Mouse (Mus musculus): Measurements from ENCODE around the gene Kdm2b. TPM values are rescaled to one million over a fixed set of nuclear protein-coding genes. Genes with fewer than 3 reads are reported as not detected.

Kdm2b gene
- polyA plus RNA-seq, 1 experiment from 2014 or later, result 99.5 TPM

DNA sequence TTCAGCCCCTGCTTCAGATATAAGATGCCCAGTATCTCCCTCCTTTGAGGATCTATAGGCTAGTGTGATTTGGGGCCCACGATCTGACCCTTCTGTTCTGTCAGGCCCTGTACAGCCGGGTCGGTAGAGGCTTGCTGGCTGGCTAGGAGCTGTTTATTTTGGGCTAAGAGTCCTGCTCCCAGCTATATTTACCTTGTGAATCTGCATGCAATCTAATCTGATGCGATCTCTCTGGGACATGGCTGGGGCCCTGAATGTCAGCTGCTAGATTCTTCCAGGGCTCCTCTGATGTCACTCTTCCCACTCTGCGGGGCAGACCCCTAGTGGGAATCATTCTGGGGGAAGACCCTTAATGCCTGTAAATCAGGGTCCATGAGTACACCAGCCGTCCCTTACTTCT is 34.7 kb upstream of the Kdm2b start:
- no peak overlapping the region for H3K27ac ChIP-seq (replicated peaks)
- no peaks in the 10 kb centered on the region for H3K27me3 ChIP-seq
- peaks cover 9% of the 10 kb centered on the region for H3K4me1 ChIP-seq (replicated peaks)
- peaks cover under 1% of the 10 kb centered on the region; the same call in 1 of the 2 replicates for H3K36me3 ChIP-seq
- no peaks in the 10 kb centered on the region for H3K9me3 ChIP-seq
- no peak overlapping the region for H3K4me2 ChIP-seq
- H3K4me3 ChIP-seq, result no peak overlapping the region
- no peak overlapping the region for H3K9ac ChIP-seq
- no peak for ATAC-seq (ENCODE audit: low FRiP score, low read depth)
- WGBS, result 94% methylated on average over 6 of the region's 6 CpGs

DNA sequence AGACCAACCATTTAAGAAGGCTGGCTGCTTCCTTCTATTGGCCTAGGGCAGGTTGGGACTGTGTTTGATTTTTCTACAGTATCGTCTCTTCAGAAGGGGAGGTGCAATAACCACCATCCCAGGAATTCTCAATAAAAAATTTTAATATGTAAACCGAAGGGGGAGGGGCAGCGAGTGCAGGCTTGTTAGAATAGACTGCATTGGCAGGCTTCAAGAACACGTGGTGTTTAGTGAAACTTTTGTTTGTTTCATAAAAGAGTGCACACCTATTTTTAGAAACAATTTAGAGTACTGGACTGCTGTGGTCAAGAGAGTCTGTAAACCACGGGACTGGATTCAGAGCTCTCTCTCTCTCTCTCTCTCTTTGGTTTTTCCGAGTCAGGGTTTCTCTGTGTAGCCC is 33.4 kb upstream of the Kdm2b start:
- Histone ChIP-seq H3K4me1 (replicated peaks) (peaks cover 18% of the 10 kb centered on the region), H3K4me3 (no peak overlapping the region), H3K4me2 (no peak overlapping the region), H3K27ac (replicated peaks) (no peak overlapping the region), H3K9me3 (no peaks in the 10 kb centered on the region), H3K27me3 (no peaks in the 10 kb centered on the region), H3K9ac (no peak overlapping the region), H3K36me3 (no peaks in the 10 kb centered on the region)
- no peak for ATAC-seq (ENCODE audit: low FRiP score, low read depth)
- WGBS, result 86% methylated on average over 6 of the region's 6 CpGs

DNA sequence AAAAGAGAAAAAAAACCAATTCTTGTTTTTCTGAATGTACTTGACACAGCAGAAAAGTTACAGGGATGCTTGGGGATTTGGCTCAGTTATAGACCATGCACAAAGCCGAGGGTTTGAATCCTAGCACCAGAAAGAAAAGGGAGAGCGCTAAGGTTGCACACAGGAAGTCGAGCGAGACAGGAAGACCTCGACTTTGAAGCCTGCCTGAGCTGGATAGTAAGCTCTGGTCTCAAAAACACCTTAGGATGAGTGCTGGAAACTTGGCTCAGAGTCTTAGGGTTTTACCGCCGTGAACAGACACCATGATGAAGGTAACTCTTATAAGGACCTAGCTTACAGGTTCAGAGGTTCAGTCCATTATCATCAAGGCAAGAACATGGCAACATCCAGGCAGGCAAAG is 31.8 kb upstream of the Kdm2b start:
- Histone ChIP-seq H3K27ac (replicated peaks) (no peak overlapping the region), H3K4me3 (no peak overlapping the region), H3K36me3 (no peaks in the 10 kb centered on the region), H3K4me2 (no peak overlapping the region), H3K9me3 (no peaks in the 10 kb centered on the region), H3K9ac (no peak overlapping the region), H3K4me1 (replicated peaks) (peaks cover 26% of the 10 kb centered on the region), H3K27me3 (no peaks in the 10 kb centered on the region)
- 90% methylated on average over 7 of the region's 7 CpGs for WGBS
- no peak for ATAC-seq (ENCODE audit: low FRiP score, low read depth)

DNA sequence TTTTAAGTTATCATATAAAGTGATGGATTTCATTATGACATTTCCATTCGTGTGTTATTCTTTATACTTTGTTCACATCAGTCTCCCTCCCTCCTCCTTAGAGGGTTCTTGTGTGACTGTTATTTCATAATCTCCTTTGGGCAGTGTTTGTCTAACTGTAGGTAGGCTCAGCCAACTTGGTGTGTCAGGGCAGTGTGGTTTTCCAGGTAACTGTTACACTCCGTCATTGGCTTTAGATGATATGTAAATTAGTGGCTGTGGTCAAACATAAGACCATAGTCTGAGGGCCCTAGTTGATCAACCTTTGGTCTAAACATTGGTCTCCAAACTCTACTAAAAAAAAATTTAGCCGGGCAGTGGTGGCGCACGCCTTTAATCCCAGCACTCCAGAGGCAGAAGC is 30.8 kb upstream of the Kdm2b start:
- Histone ChIP-seq H3K27me3 (no peaks in the 10 kb centered on the region), H3K4me2 (no peak overlapping the region), H3K36me3 (no peaks in the 10 kb centered on the region), H3K27ac (replicated peaks) (peak overlapping the region; percentile 68; the same call in 1 of the 2 replicates), H3K9ac (no peak overlapping the region), H3K9me3 (no peaks in the 10 kb centered on the region), H3K4me3 (no peak overlapping the region), H3K4me1 (replicated peaks) (peaks cover 32% of the 10 kb centered on the region)
- 93% methylated on average over 5 of the region's 5 CpGs for WGBS
- no peak for ATAC-seq (ENCODE audit: low FRiP score, low read depth)

DNA sequence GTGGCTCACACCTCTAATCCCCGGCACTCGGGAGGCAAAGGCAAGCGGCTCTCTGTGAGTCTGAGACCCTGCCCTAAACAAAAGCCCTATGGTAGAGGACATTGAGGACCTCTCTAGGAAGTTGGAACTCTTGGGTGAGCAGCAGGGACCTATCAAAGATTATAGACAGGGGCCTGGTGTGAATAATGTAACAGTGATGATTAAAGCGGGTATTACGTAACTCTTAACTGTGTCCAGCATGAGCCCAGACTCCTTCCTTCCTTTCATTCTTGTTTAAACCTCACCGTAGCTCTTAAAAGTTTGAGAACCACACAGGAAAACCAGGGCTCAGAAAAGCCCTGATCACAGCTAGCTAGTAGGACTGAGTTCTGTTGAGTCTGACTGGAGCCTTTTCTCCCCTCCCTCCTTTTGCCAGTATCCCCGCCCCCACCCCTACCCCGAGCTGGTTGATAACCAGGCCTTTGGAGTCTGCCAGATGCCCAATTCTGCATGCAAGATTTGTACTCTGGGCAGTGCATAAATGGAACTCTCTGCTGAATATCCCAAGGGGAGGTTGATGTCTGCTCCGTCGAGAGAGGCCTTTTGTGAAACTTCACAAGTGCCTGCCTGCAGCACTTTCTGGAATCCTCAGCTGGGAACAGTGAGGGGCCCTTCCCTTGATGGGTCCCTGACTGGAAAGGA is 29.9 kb upstream of the Kdm2b start:
- 0 out of 2 replicates have a peak, but pooled peaks have one; percentile 38 for ATAC-seq (ENCODE audit: low FRiP score, low read depth)
- Histone ChIP-seq H3K27me3 (no peaks in the 10 kb centered on the region), H3K36me3 (no peaks in the 10 kb centered on the region), H3K4me1 (replicated peaks) (peaks cover 35% of the 10 kb centered on the region), H3K4me2 (no peak overlapping the region; the same call in 1 of the 2 replicates), H3K27ac (replicated peaks) (peak overlapping the region; percentile 68), H3K4me3 (no peak overlapping the region), H3K9me3 (no peaks in the 10 kb centered on the region), H3K9ac (no peak overlapping the region)
- WGBS, result 42% methylated on average over 10 of the region's 10 CpGs

DNA sequence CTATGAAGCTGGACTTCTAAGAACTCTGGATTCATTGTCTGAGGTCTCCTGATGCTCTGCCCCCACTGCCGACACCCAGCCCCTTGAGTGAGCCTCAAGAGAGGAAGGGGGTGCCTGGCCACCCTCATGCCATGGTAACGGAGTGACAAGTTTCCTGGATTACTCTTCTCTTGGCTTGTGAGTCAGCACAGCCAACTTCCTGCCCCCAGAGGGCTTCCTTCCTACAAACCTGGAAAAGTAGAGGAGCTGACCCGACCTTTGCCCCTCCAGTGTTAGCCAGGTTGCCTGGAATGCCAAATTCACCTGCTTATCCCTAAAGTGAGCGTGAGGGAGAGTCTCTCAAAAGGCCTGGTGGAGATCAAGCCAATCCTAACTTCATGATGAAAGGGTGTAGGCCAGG is 27.9 kb upstream of the Kdm2b start:
- Histone ChIP-seq H3K4me1 (replicated peaks) (peaks cover 37% of the 10 kb centered on the region), H3K4me2 (no peak overlapping the region), H3K4me3 (no peak overlapping the region)

DNA sequence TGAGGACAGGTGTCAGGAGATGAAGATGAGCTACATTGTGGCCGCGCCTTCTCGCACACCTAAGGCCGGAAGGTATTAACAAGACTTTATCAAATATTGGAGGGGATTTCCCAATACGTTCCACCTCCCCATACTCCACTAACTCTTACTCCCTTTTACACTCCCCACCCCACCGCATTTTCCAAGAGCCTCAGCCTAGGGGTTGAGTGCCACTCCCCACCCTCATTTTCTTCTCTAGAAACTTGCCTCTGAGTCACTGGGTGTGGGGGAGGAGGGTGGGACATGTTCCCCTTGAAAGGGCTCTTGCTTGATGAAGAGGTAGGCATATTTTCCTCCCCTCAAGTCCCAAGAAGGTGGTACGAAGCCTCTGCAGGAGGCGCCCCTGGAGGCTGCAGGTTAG is 26.3 kb upstream of the Kdm2b start:
- H3K4me3 ChIP-seq, result peak overlapping the region; percentile 61
- no peaks in the 10 kb centered on the region for H3K36me3 ChIP-seq
- 20% methylated on average over 8 of the region's 8 CpGs for WGBS
- H3K9me3 ChIP-seq, result no peaks in the 10 kb centered on the region
- peak overlapping the region; percentile 68 for H3K9ac ChIP-seq
- H3K4me2 ChIP-seq, result peak overlapping the region; percentile 67
- peak overlapping the region; percentile 90; the same call in 1 of the 2 replicates for H3K27ac ChIP-seq (replicated peaks)
- no peak for ATAC-seq (ENCODE audit: low FRiP score, low read depth)
- peaks cover 37% of the 10 kb centered on the region for H3K4me1 ChIP-seq (replicated peaks)
- H3K27me3 ChIP-seq, result no peaks in the 10 kb centered on the region

More for the DNA sequence above, 27.9 kb upstream of the Kdm2b start:
- Histone ChIP-seq H3K36me3 (no peaks in the 10 kb centered on the region), H3K9ac (no peak overlapping the region), H3K9me3 (no peaks in the 10 kb centered on the region), H3K27ac (replicated peaks) (no peak overlapping the region), H3K27me3 (no peaks in the 10 kb centered on the region)
- no peak for ATAC-seq (ENCODE audit: low FRiP score, low read depth)
- 77% methylated on average over 4 of the region's 4 CpGs for WGBS

DNA sequence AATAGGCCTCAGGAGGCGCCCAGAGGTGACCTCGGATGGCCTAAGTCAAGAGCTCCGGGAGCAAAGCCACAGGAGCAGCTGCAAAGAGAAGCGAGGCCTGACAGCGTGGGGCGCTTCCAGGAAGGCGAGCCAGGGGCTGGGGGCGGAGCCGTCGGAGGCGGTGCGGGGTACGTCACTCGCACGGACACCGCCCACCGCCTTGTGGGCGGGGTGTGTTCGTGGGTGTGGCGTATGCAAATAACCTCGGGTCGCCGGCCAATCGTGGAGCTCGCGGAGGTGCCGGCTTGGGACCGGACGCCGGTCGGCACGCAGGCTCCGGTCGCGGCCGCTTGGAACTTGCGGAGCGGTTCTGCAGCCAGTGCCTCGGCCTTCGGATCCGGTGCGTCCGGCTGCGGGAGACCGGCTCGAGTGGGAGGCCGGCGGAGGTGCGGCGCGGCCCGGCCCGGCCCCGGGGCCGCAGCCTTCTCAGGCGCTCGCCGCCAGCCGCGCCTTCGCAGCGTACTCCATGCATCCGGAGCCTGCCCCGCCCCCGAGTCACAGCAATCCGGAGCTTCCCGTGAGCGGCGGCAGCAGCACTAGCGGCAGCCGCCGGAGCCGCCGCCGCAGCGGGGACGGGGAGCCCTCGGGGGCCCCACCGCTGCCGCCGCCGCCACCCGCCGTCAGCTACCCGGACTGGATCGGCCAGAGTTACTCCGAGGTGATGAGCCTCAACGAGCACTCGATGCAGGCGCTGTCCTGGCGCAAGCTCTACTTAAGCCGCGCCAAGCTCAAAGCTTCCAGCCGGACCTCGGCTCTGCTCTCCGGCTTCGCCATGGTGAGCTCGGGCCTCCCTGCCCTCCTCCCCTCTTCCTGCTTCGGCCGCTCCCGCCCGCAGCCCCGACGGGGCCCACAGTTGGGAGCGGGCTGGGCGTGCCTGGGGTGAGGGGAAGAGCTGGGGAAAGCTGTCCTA is 25.4 kb upstream of the Kdm2b start, which contains the start of gene Orai1:
Orai1 (plus strand) TSS at position 322 of the 949 bp plus-strand sequence.
- peak; percentile 95 for ATAC-seq (ENCODE audit: low FRiP score, low read depth)
- Histone ChIP-seq H3K27ac (replicated peaks) (peak within 1 kb of the TSS; percentile 90), H3K9me3 (no peaks in the 10 kb centered on the region), H3K4me2 (peak within 1 kb of the TSS; percentile 67), H3K4me1 (replicated peaks) (peaks cover 37% of the 10 kb centered on the region), H3K4me3 (peak within 1 kb of the TSS; percentile 61), H3K27me3 (no peaks in the 10 kb centered on the region), H3K9ac (peak within 1 kb of the TSS; percentile 68), H3K36me3 (no peaks in the 10 kb centered on the region)
- under 1% methylated on average over 82 of the region's 106 CpGs for WGBS

DNA sequence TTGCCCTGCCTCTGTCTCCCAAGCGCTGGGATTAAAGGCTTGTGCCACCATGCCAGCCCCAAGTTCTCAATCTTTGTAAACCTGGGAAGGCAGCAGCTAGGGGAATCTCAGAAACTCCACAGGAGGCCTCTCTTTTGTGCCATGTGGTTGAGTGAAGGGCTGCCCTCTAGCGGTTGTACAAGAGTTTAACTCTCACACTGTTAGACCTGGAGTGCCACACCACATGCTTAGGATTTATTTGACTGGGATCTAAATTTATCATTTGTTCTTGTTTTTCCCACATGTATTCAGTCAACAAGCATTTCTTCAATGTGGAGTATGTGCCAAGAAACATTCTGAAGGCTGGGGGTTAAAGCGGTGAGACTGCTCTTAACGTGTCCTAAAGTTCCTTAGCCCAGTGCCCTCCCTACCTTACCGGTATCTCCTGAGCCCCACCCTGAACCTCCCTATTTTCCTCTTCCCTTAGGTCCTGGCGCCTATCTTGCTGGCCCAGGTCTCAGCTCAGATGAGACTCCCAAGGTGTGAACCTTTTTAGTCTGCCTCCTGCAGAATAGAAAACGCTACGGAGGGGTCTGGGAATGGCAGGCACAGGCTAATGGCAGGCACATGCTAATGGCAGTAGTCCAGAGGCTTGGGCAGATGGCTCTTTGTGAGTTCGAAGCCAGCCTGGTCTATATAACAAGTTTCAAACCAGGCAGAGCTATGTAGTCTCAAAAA is 24.1 kb upstream of the Kdm2b start:
- H3K27me3 ChIP-seq, result no peaks in the 10 kb centered on the region
- H3K36me3 ChIP-seq, result no peaks in the 10 kb centered on the region
- no peak overlapping the region for H3K9ac ChIP-seq
- H3K4me1 ChIP-seq (replicated peaks), result peaks cover 27% of the 10 kb centered on the region
- WGBS, result 59% methylated on average over 9 of the region's 9 CpGs
- no peak for ATAC-seq (ENCODE audit: low FRiP score, low read depth)
- no peak overlapping the region for H3K4me3 ChIP-seq
- H3K9me3 ChIP-seq, result no peaks in the 10 kb centered on the region
- H3K4me2 ChIP-seq, result no peak overlapping the region
- H3K27ac ChIP-seq (replicated peaks), result no peak overlapping the region

DNA sequence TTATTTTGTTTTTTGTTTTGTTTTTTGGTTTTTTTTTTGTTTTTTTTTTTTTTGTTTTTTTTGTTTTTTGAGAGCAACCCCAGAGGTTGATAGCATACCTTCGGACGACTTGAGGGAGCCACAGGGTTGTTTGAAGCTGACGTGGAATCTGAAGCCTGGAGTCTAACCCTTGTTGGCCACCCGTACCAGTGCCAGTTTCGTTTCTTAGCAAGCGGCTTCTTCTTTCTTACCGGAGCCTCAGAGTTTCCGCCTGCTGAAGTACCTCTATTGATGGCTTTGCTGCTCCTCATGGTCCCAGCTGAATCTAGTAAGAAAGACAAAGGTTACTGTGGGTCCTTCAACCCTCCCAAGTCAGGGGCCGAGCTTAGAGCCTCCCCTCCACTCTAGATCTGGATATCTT is 22.1 kb upstream of the Kdm2b start:
- 94% methylated on average over 9 of the region's 9 CpGs for WGBS
- no peak overlapping the region for H3K9ac ChIP-seq
- H3K4me2 ChIP-seq, result no peak overlapping the region
- H3K4me3 ChIP-seq, result no peak overlapping the region
- no peaks in the 10 kb centered on the region for H3K9me3 ChIP-seq
- no peak for ATAC-seq (ENCODE audit: low FRiP score, low read depth)
- H3K4me1 ChIP-seq (replicated peaks), result peaks cover 17% of the 10 kb centered on the region
- no peaks in the 10 kb centered on the region for H3K36me3 ChIP-seq
- H3K27ac ChIP-seq (replicated peaks), result no peak overlapping the region
- no peaks in the 10 kb centered on the region for H3K27me3 ChIP-seq

DNA sequence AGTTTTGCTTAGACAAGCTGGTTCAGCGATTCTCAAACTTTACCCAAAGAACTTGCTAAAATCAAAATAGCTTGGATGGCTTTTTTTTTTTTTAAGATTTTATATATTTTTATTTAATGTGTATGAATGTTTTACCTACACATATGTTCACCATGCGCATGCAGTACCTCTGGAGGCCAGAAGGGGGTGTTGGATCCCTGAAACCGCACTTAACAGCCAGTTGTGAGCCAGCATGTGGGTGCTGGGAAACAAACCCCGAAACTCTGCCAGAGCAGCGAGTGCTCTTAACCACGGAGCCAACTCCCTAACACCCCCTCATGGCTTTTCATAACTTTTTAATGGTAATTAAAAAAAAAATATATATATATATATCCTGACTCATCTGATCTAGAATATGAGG is 21.2 kb upstream of the Kdm2b start:
- Histone ChIP-seq H3K9ac (no peak overlapping the region), H3K27ac (replicated peaks) (no peak overlapping the region), H3K9me3 (no peaks in the 10 kb centered on the region), H3K36me3 (no peaks in the 10 kb centered on the region), H3K4me1 (replicated peaks) (peaks cover 15% of the 10 kb centered on the region), H3K27me3 (no peaks in the 10 kb centered on the region), H3K4me3 (no peak overlapping the region), H3K4me2 (no peak overlapping the region)
- no peak for ATAC-seq (ENCODE audit: low FRiP score, low read depth)
- WGBS, result 94% methylated on average over 6 of the region's 6 CpGs
